Mouse (Mus musculus): ENCODE data around the gene Cstf1. TPM values are rescaled to one million over a fixed set of nuclear protein-coding genes. Genes with fewer than 3 reads are reported as not detected.
A peak's percentile ranks its signal among the peaks of the same experiment; 100 is the strongest.

The Cstf1 gene
- total RNA-seq, 2 experiments from 2014 or later: 29.8 to 31.4 TPM

DNA sequence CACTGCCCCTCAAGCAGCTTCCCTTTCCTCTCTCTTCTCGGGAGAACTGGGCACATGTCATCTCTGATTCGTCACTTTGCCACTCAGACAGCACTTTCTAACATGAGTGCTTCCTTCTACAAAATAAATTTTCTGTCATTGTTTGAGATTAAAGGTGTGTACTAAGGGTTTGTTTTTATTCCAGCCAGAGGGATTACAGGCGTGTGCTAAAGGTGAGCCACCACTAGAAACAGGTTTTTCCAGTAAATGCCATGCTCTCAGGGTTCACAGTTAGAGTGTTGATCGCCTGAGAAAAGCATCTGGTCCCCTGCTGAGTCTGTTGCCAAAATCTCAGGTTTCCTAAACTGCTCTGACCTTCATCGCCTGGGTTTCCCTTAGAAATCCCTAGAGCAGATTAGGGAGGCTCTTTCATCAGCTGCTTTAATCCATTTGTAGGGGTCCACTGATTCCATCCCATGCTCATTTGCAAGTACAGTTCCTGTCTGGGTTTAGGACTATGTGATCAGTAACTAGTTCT lies 6.6 kb downstream of the Cstf1 start:
- DNase-seq: no peak

DNA sequence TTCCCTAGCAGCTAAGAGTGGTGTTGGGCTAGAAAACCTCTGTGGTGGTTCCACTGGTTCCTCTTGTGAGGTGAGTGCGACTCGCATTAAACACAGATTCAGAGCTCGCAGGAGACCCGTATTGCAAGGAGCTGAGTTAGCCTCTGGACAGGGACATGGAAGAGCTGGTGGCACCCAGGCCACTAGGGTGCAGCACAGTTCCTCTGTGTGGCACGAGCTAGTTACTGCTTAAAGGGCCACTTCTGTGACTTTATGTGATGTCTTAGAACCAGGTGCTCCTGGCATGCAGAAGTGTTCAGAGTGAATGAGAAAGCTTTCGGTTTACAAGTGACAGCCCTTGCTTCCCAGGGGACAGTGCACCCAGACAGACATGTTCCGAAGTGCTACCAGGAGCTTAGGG lies 7.9 kb downstream of the Cstf1 start:
- peak; percentile 49 for DNase-seq

DNA sequence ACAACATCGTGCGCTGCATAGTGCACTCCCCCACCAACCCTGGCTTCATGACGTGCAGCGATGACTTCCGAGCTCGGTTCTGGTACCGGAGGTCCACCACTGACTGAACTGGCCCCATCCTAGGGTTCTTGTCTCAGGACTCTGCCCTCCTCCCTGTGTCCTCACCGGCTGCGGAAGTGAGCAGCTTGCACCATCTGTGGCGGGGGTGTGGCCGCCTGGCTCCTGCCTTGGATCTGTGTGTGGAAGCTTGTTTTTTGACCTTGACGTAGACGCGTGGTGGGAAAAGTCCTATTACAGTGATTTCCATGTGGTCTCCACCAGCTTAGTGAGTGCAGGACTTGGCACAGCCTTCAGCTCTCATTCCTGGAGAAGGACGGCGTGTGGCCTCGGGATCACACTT lies 10.0 kb downstream of the Cstf1 start:
- DNase-seq: no peak

DNA sequence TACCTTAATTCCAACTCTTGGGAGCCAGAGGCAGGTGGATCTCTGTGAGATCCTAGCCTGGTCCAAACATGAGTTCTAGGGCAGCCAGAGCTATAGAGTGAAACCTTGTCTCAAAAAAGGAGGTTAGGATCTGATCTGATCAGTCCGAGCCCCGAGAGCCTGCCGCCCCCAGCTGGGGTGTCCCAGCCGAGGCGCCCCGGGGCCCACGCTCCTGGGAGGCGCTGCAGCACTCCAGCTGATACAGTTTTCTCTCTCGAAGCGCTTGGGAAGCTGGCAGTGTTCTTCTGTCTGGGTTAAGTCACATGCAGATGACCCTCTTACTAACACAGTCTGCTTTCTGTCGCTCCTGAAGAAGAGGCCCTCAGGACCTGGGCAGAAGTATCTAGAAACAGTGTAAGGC lies 10.9 kb downstream of the Cstf1 start:
- DNase-seq: no peak

DNA sequence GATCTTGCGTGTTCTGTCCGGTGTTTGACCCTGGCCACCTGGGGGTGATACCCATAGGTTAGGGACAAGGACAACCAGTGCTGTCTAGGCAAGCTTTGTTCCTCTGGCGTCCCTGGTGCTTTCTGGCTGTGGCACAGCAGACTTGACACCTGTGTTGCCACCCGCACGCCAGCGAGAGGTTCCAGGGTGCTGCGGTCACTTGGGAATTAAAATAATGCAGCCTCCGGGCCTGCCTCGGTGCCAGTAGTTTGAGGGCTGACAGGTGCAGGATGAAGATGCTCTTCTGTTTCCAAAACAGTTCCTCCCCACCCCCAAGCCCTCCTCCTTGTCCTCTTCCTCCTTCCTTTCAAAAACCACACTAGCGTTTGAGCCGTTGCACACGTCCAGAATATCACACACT lies 11.4 kb downstream of the Cstf1 start:
- no peak for DNase-seq

DNA sequence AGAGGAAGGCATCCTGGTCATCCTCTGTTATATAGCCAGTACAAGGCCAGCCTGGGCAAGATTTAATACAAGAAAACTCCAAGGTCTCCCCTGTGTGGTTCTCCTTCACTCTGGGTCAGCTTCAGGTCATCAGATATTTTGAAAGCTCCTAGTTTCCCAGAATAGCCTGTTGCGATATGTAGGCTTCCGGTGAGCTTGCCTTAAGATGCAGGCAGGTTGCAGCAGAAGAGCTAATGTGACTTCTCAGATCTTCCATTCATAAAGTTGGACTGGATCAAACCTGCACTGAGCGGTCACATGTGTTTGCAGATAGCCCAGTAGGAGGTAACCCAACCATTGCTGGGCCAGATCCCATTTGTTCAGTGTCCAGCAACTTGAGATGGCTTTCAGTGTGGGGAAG lies 14.2 kb downstream of the Cstf1 start:
- DNase-seq: no peak

DNA sequence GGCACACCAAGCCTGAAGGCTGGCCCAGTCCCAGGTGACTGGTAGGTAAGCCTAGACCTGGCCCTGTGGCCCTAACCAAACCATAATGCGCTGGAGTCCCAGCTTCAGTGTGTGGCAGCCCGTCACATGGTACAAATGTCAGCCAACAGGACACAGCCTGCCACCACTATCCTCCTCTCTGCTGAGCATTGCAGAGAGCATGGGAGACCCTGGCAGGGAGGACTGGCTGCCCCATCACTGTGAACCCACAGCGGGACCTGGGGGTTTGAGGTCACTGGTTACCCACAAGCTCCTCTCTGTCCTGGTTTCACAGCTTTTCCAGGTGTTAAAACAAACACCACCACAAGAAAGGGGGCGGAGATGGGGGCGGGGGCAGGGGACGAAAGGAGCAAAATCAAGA lies 19.9 kb downstream of the Cstf1 start:
- DNase-seq: no peak

DNA sequence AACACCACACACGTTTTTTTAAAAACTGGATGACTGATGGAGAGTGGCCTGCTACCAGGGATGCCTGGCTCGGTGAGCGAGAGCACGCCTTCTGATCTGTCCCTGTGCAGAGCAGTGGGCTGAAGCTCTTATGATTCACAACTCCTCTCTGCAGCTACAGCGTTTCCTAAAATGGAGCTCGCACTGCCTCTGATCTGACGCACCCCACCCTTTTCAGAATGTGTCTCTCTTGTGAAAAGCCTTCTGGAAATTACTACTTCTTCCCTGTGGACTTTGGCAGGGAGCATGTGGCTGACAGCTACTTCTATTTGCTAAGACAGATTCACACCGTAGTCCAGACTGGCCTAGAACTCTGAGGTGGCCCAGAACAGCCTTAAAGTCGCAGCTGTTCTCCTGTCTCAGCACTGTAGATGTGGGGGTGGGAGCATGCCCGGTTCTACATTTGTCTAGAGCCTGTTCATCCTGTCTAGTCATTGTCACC lies 21.6 kb downstream of the Cstf1 start:
- DNase-seq: no peak

DNA sequence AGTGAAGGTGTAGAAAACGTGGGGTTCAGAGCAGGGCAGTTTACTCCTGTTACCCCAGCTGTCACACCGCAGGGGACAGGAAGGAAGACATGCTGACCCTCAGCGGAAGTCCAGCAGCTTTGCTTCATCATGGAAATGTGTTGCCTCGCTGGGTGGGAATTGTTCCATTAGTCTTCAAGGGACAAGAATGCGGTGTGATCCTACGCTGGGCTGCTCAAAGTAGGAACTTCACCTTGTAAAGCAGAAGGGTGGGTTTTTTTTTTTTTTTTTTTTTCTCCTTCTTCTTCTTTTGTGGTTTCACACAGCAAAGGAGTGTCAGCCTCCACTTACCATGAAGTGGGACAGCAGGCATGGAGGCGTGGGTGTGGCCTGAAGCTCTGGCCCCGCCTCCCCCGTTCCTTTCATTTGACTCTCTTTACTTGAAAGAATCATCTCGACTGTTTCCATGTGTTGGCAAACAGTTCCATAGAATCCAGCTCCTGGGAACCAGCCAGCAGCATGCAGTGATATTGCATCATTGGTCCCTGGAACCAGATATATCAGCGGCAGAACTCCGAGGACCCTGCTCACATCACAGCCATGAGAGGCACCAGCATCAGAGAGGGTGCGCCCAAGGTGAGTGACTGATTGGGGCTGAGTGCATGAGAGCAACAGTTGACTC lies 23.0 kb downstream of the Cstf1 start, which contains the start of gene Cass4:
Gene Cass4, plus strand, starts transcription at position 404 of the 661 bp plus-strand sequence.
- peak; percentile 33 for DNase-seq

DNA sequence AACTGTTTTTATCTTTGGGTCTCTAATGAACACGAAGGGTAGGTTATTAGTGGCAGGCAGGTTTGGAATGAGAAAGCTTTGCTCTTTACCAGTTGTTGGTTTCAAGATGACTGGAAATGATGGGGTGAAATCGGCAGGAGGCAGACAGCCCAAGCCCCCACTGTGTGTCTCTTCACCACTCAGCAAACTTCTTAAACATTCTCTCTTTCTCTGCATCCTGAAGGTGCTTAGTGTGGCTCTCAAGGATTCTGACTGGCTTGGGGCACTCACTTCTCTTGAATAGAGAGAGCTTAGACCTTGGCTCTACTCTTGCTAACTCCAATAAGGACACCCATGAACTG lies 23.5 kb downstream of the Cstf1 start:
- DNase-seq: no peak

DNA sequence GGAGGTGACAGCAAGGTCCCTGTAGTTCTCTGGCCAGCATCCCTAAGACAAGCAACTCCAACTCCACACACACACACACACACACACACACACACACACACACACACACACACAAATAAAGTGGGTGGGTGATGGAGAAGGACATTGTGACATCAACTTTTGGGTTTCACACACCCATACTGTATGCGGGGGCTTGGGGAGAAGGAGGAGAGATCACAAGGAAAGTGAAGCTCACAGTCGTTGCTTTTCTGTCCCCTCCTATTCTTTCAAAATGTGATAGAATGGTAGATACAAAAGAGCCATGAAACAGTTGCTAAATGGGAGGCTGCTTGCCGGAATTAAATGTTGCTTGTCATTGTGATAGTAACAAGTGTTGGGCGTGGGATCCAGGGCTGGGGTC lies 24.2 kb downstream of the Cstf1 start:
- no peak for DNase-seq

DNA sequence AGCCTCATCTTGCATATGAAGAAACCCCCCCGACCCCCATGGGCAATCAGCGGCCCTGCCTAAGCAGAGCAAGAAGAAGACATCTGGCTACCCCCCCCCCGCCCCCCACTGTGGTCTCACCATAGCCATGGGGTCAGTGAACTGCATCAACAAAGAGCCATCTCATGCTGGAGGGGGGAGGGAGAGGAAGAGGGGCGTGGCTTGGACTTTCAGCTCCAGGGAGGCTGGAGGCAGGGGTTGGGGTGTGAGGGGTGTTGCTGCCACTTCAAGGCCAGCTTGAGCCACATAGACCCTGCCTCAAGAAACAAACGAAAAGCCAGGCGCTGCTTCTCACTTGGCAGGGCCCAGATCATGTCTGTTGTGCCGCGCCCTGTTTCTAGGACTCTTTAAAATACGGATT lies 25.5 kb downstream of the Cstf1 start:
- no peak for DNase-seq

DNA sequence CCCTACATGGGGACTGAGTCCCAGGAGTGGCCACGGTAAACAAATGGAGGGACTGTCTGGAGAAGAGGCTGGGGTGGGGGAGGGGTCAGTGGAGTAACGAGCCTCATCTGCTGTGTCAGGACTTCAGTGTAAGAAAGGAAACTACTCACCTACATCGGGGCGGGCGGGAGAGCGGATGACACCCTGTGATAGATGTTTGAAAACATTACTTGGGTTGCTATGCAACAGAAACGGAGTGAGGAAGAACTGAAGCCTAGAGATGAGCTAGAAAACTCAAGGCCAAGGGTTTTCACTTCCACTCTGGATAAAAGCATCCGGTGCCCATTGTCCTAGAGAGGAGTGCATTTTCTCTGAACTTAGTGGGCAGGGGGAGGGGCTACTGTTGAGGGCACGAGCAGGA lies 29.4 kb downstream of the Cstf1 start:
- no peak for DNase-seq

DNA sequence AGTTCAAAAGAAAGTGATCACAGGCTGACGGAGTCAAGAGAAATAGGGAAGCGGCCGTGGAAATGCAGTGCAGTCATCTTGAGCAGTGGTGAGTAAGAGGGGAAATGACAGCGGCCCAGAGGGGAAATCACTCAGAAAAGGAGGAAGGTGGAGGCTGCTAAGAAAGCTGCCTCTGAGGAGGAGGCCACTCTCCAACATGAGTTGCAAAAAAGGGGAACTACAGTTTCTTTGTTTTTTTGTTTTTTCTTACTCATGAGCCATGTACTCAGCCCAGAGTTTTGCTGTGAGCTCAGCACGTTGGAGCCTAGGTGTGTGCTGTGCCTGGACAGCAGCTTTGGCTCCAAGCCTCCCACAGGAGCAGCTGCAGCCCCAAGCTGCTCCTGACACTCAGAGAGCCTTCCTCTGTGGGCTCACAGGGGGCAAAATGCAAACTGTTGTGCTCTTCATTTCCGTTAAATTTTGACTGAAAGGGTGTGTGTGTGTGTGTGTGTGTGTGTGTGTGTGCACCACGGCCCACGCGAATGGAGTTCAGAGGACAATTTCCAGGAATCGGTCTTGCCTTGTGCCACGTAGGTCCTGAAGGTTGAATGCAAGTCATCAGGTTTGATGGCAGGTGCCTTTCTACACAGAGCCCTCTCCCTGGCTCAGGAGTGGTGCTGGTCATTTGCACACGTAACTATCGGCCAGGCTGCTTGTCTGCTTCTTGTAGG lies 30.8 kb downstream of the Cstf1 start:
- DNase-seq: no peak

DNA sequence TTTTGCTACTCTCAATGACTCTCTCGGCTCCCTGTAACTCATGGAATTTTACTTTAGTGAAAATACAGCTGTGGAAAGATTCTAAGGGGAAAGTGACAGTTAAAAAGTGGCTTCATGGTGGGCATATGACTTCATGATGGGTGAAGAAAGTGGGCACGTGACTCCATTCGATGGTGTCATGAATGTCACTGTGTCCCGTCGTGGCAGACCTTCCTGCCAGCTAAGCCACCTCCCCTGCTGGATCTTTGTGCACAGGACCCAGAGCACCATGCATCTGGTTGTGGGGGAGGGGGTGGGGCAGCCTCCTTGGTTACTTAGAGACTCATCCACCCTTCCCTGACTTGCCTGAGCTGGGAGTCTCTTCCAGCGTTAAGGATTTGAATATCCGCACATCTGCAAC lies 33.8 kb downstream of the Cstf1 start:
- no peak for DNase-seq

DNA sequence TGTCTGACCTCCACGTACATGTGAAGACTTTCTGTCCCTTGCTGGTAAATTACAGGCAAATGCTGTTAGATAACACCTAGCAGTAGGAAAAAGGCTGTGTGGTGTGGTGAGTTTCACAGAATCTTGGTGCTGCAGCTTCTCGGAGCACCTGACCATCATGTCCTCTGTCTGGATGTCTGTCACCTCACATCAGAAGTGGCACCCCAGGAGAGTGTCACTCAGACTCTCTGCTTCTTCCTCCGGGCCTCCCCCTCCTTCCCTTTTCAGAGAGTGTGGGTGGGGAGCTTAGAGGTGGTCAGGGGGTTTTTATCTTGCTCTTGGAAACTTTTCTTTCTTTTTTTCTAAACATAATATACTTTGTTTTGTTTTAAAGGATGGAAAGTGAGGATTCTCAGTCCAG lies 34.5 kb downstream of the Cstf1 start:
- DNase-seq: no peak

DNA sequence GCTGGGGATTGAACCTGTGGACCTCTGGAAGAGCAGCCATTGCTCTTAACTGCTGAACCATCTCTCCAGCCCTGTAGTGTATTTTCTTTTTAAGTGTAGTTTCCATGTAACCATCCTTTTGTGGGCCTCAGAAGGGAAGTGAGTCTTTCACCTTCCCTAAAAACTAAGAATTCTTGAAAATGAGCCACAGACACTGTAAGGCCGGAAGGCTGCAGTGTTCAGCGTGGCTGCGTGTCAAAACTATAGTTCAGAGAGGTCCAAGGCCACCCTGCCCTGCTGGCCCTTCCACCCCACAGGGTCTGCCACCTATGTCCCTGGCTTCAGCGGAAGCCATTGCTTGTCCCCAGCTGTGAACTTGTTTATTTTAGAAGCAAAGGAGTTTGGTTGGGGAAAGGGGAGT lies 35.7 kb downstream of the Cstf1 start:
- DNase-seq: no peak

DNA sequence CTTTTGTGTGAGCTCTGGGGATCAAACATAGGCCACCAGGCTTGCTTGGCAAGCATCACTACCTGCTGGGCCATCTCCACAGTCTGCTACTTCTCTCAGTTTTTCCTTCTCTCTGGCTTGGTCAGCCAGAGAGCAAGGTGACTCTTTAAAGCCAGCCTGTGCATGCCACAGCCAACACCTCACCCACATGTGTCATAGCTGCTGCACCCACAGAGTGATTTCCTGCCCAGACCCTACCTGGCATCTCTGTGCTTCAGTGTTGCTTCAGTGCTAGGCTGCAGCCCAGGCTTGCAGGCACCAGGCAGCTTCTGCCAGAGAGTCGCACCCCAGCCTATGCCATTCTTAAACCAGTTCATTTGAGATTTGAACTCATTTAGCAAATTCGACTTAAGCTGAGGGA lies 37.0 kb downstream of the Cstf1 start:
- DNase-seq: no peak

DNA sequence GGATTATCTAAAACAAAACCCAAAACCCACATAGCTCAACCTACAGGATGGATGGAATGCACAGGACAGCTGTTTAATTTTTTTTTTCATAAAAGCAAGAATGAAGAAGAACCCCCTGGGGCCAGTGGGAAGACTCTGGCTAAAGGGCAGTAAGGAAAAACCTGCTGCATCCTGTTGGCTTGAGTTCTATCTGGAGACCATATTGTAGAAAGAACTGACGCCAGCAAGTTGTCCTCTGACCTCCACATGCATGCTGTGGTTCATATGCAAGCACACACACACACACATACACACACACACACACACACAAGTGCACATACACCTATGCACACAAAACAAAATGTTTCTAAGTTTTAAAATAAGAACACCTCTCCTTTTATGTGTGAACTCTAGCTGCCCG lies 40.2 kb downstream of the Cstf1 start:
- no peak for DNase-seq

DNA sequence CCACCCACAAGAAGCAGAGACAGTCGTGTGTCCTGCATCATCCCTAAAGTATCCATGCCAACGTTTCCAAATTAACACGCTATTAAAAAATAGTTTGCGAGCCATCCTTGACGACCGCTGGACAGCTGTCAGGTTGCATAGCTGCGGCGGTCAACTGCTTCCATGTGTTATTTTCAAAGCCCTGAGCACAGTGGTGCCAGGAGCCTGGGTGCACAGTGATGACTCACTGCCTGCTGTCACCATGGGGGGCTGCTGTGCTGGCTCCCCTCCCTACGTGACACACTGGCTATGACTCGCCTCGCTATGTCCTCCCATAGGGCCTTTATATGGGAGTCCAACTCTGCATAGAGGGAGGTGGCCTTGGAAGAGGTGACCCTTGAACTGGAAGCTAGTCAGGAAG lies 40.6 kb downstream of the Cstf1 start:
- DNase-seq: no peak

DNA sequence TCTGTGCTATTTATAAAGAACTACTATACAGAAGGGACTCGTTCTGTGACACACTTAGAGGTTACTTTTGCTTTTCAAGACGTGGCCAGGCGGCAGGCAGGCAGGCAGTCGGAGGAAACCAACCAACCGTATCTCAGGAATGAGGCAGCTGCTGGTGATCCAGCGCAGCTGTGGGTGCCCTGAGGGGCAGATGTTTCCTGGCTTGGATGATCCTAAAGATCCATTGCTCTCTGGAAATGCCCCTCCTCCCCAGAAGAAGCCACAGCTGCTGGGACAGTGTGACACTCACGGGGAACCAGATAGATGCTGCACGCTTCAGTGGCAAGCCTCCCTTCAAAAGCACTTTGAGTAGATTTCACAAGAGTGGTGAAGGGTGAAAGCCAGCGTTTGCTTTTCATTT lies 42.0 kb downstream of the Cstf1 start:
- no peak for DNase-seq

DNA sequence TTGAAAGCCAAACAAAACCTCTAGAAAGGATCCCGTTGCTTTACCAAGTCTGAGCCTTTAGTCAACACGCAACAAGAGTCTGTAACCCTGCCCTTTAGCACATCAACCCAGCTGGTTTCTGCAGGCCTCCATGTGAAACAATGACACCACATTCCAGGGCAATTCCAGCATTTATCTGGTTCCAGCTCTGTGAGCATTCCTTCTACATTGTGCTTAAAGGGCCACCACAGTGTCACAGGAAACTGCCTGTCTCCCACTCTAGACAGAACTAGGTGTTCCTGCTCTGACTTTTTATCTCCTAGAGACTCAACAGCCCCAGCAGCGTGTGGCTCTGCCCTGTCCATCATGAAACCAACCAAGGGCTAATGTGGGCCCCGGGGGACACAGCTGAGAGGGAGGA lies 42.8 kb downstream of the Cstf1 start:
- no peak for DNase-seq

DNA sequence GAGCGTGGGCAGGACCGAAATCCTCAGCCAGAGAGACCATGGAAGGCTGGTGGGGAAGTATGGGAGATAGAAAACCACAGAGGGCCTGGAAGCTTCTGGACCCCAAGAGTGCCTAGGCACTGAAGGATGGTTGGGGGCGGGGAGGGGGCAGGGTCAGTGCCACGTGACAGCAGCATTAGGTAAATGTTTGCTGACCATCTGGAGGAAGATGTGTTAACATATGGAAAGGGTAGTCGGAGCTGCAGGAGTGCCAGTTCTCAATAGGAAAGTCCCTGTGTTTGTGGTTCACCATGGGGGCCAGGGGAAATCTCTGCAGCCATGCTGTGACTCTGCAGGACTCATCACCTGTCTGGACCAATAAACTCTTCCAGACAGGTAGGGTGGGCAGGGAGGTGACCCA lies 43.4 kb downstream of the Cstf1 start:
- no peak for DNase-seq

DNA sequence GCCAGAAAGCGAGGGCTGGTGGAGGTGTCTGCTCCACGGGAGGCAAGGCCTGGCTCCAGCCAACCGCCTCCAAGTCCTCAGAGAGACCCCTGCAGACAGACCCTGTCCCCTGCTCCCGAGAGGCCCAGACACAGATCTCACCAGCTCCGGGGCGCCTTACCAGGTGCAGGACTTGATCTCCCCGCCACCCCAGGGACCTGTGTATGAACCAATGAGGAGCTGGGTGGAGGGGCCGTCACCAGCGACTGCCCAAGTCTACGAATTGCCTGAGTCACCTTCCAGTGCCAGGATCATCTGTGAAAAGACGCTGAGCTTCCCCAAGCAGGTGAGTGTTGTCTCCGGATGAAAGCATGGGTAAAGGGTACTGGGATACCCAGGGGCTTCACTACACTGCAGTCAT lies 45.7 kb downstream of the Cstf1 start:
- DNase-seq: no peak
